ENCODE assay signal across 9 mouse cellular contexts in genomic region chr8:120339743-120340142, GRCm38 (mm10).
DNase-seq lines count a peak whose midpoint lies in the region; ATAC-seq lines count a peak whose summit lies in the region.
"Had no signal": no experiment of that assay in that cellular context is flagged by ENCODE, and none has a peak within 500 bp of the region (broad histone marks: within the 10 kb centered on the region; RNA-seq: fewer than 3 reads in every experiment).

No protein-coding gene starts in this region.

- H3K9ac ChIP-seq in midbrain, embryonic 13.5 days (replicated peaks): no peak overlapping the region
- H3K9ac ChIP-seq in liver, embryonic 11.5 days (ENCODE audit: low read depth, low read length): no peak overlapping the region
- H3K9ac ChIP-seq: hindbrain, embryonic 15.5 days had no signal

- DNase-seq in lung, postnatal 4 days: peak; percentile 21 to 51
- no peak for DNase-seq in lung, postnatal 25 days (ENCODE audit: low spot score)
- peak; percentile 83 for DNase-seq in adrenal gland, postnatal 25 days
- DNase-seq in heart, postnatal 14 days: peak; percentile 46 to 60
- no peak for DNase-seq in left cerebral cortex, adult 11 months (ENCODE audit: low spot score)
- no peak for DNase-seq in liver, embryonic 11.5 days (ENCODE audit: low spot score)
- DNase-seq: cerebellum, adult 9-11 months had no signal

- H3K27me3 ChIP-seq in midbrain, embryonic 13.5 days: no peaks in the 10 kb centered on the region
- no peaks in the 10 kb centered on the region for H3K27me3 ChIP-seq in liver, embryonic 11.5 days (replicated peaks; ENCODE audit: control insufficient read depth, insufficient read depth, low read length)
- H3K27me3 ChIP-seq: hindbrain, embryonic 15.5 days had no signal

- H3K27ac ChIP-seq in midbrain, embryonic 13.5 days: peak overlapping the region; percentile 32; the same call in 1 of the 2 replicates
- H3K27ac ChIP-seq in liver, embryonic 11.5 days (ENCODE audit: low read depth, low read length): no peak overlapping the region
- H3K27ac ChIP-seq: hindbrain, embryonic 15.5 days had no signal

- WGBS in midbrain, embryonic 13.5 days: 45% methylated on average over 8 of the region's 8 CpGs
- WGBS in liver, embryonic 11.5 days: 76% methylated on average over 7 of the region's 8 CpGs

- H3K4me1 ChIP-seq in midbrain, embryonic 13.5 days (replicated peaks): peaks cover 84% of the 10 kb centered on the region
- peaks cover 52% of the 10 kb centered on the region for H3K4me1 ChIP-seq in liver, embryonic 11.5 days (replicated peaks; ENCODE audit: control insufficient read depth, insufficient read depth, low read length)

- H3K9me3 ChIP-seq in midbrain, embryonic 13.5 days: no peaks in the 10 kb centered on the region
- no peaks in the 10 kb centered on the region for H3K9me3 ChIP-seq in liver, embryonic 11.5 days (ENCODE audit: control insufficient read depth, low read length)
- H3K9me3 ChIP-seq: hindbrain, embryonic 15.5 days had no signal

- no peaks in the 10 kb centered on the region for H3K36me3 ChIP-seq in midbrain, embryonic 13.5 days
- H3K36me3 ChIP-seq in liver, embryonic 11.5 days (ENCODE audit: control insufficient read depth, insufficient read depth, low read length): no peaks in the 10 kb centered on the region
- H3K36me3 ChIP-seq: hindbrain, embryonic 15.5 days had no signal

- no peak overlapping the region for H3K4me2 ChIP-seq in midbrain, embryonic 13.5 days (replicated peaks)
- H3K4me2 ChIP-seq in liver, embryonic 11.5 days: no peak overlapping the region
- H3K4me2 ChIP-seq: hindbrain, embryonic 15.5 days had no signal

- ATAC-seq in midbrain, embryonic 13.5 days: no peak
- no peak for ATAC-seq in liver, embryonic 11.5 days (replicated peaks; ENCODE audit: low FRiP score)

- H3K4me3 ChIP-seq in midbrain, embryonic 13.5 days (replicated peaks): no peak overlapping the region
- no peak overlapping the region for H3K4me3 ChIP-seq in liver, embryonic 11.5 days (ENCODE audit: low read depth, low read length)
- H3K4me3 ChIP-seq: hindbrain, embryonic 15.5 days had no signal

- intact Hi-C loops in heart, postnatal 14 days (cut with DNase I): no loop called here

Comparison
In these comparisons a context has a peak if more than half of its experiments do, and no peak if none do; other contexts are left out.
1. DNase-seq: peak in lung, postnatal 4 days (2 of 2), adrenal gland, postnatal 25 days (single experiment) and heart, postnatal 14 days (2 of 2); none in lung, postnatal 25 days (single experiment), left cerebral cortex, adult 11 months (single experiment) and liver, embryonic 11.5 days (single experiment).